14 mouse cellular contexts compared by ENCODE assay signal in genomic region chr17:63465239-63465638, GRCm38 (mm10). TPM values are rescaled to one million over a fixed set of nuclear protein-coding genes. Genes with fewer than 3 reads are reported as not detected.
DNase-seq lines count a peak whose midpoint lies in the region; ATAC-seq lines count a peak whose summit lies in the region.
"Had no signal": no experiment of that assay in that cellular context is flagged by ENCODE, and none has a peak within 500 bp of the region (broad histone marks: within the 10 kb centered on the region; RNA-seq: fewer than 3 reads in every experiment).

No protein-coding gene starts in this region.

- no peak overlapping the region for H3K4me3 ChIP-seq in forebrain, embryonic 16.5 days (replicated peaks; ENCODE audit: low read length)
- H3K4me3 ChIP-seq in neural tube, embryonic 15.5 days (replicated peaks) = no peak overlapping the region
- H3K4me3 ChIP-seq: heart, embryonic 15.5 days; hindbrain, embryonic 15.5 days; limb, embryonic 10.5 days; liver, embryonic 15.5 days had no signal

- H3K27me3 ChIP-seq in forebrain, embryonic 16.5 days (replicated peaks; ENCODE audit: control insufficient read depth, insufficient read depth, low read length) = no peaks in the 10 kb centered on the region
- H3K27me3 ChIP-seq in neural tube, embryonic 15.5 days (replicated peaks) = no peaks in the 10 kb centered on the region
- H3K27me3 ChIP-seq: heart, embryonic 15.5 days; hindbrain, embryonic 15.5 days; liver, embryonic 15.5 days had no signal

- peaks cover 8% of the 10 kb centered on the region for H3K4me1 ChIP-seq in forebrain, embryonic 16.5 days (replicated peaks; ENCODE audit: control insufficient read depth, insufficient read depth, low read length)
- H3K4me1 ChIP-seq in neural tube, embryonic 15.5 days = peaks cover 7% of the 10 kb centered on the region; the same call in 1 of the 2 replicates
- H3K4me1 ChIP-seq: limb, embryonic 10.5 days had no signal

- ATAC-seq in forebrain, embryonic 16.5 days = peak; percentile 90
- ATAC-seq in neural tube, embryonic 15.5 days (ENCODE audit: low FRiP score) = no peak

- H3K27ac ChIP-seq in forebrain, embryonic 16.5 days (ENCODE audit: low read length) = no peak overlapping the region
- H3K27ac ChIP-seq in neural tube, embryonic 15.5 days (replicated peaks) = no peak overlapping the region
- H3K27ac ChIP-seq: heart, embryonic 15.5 days; hindbrain, embryonic 15.5 days; limb, embryonic 10.5 days; liver, embryonic 15.5 days had no signal

- no peak overlapping the region for H3K9ac ChIP-seq in forebrain, embryonic 16.5 days (replicated peaks; ENCODE audit: low read depth, low read length)
- H3K9ac ChIP-seq in neural tube, embryonic 15.5 days (replicated peaks) = no peak overlapping the region
- H3K9ac ChIP-seq: heart, embryonic 15.5 days; hindbrain, embryonic 15.5 days; liver, embryonic 15.5 days had no signal

- 39% methylated on average over 1 of the region's 1 CpGs for WGBS in forebrain, embryonic 16.5 days
- 50% methylated on average over 1 of the region's 1 CpGs for WGBS in neural tube, embryonic 15.5 days

- no peak overlapping the region for H3K4me2 ChIP-seq in forebrain, embryonic 16.5 days (ENCODE audit: low read length)
- no peak overlapping the region for H3K4me2 ChIP-seq in neural tube, embryonic 15.5 days
- H3K4me2 ChIP-seq: heart, embryonic 15.5 days; hindbrain, embryonic 15.5 days; liver, embryonic 15.5 days had no signal

- no peaks in the 10 kb centered on the region for H3K9me3 ChIP-seq in forebrain, embryonic 16.5 days (ENCODE audit: control insufficient read depth, low read length)
- no peaks in the 10 kb centered on the region for H3K9me3 ChIP-seq in neural tube, embryonic 15.5 days (replicated peaks)
- H3K9me3 ChIP-seq: heart, embryonic 15.5 days; hindbrain, embryonic 15.5 days; limb, embryonic 10.5 days; liver, embryonic 15.5 days had no signal

- peak; percentile 41 to 74 for DNase-seq in layer of hippocampus, adult 18-20 months (ENCODE audit: low spot score in 2 of 2)
- DNase-seq in layer of hippocampus, postnatal 25 days (ENCODE audit: extremely low spot score in 1 of 2, low spot score in 1 of 2) = no peak
- DNase-seq in Muller cell, postnatal 12 days (ENCODE audit: inconsistent ontology term) = peak; percentile 18
- peak; percentile 25 for DNase-seq in cerebellum, adult 11-12 months
- no peak for DNase-seq in yolk sac, embryonic 10.5 days (ENCODE audit: low spot score)
- DNase-seq in spleen, postnatal 4 days (ENCODE audit: low spot score in 2 of 2) = no peak
- DNase-seq: kidney, adult 8-10 months; lung, postnatal 36 days had no signal

- no peaks in the 10 kb centered on the region for H3K36me3 ChIP-seq in forebrain, embryonic 16.5 days (ENCODE audit: control insufficient read depth, insufficient read depth)
- no peaks in the 10 kb centered on the region for H3K36me3 ChIP-seq in neural tube, embryonic 15.5 days
- H3K36me3 ChIP-seq: heart, embryonic 15.5 days; hindbrain, embryonic 15.5 days; liver, embryonic 15.5 days had no signal

RNA-seq across cellular contexts. Expression of gene Fbxl17, which starts 34.6 kb away (rescaled TPM):
- total RNA-seq in layer of hippocampus, adult 18-20 months (2021) = 10 to 100 TPM; 53.7 to 55.0 TPM
- 10 to 100 TPM; 50.4 to 56.2 TPM for total RNA-seq in layer of hippocampus, postnatal 25 days (2021)
- 7.3 and 7.8 TPM in 2 replicates for polyA plus RNA-seq in forebrain, embryonic 16.5 days (2015; fragmentation: Nextera tagmentation; extraction: Ambion mirVana)
- 9.2 and 12.1 TPM in 2 replicates for polyA plus RNA-seq in neural tube, embryonic 15.5 days (2015; fragmentation: Nextera tagmentation; extraction: Ambion mirVana)

Comparison
In these comparisons a context has a peak if more than half of its experiments do, and no peak if none do; other contexts are left out.
1. DNase-seq: peak in layer of hippocampus, adult 18-20 months (2 of 2), Muller cell, postnatal 12 days (single experiment) and cerebellum, adult 11-12 months (single experiment); none in layer of hippocampus, postnatal 25 days (0 of 2), yolk sac, embryonic 10.5 days (single experiment) and spleen, postnatal 4 days (0 of 2).